Mouse (Mus musculus) G1E (cell line): ENCODE results near the gene Tpm1. TPM values are rescaled to one million over a fixed set of nuclear protein-coding genes. Genes with fewer than 3 reads are reported as not detected.
A peak's percentile ranks its signal among the peaks of the same experiment; 100 is the strongest.

Experiments used
- ATAC-seq: 2 replicates; pipeline ENCODE4 v1.8.0; 2016; ENCODE audit warnings: mild to moderate bottlenecking; ENCODE audit not compliant: insufficient number of reproducible peaks, poor library complexity, low FRiP score, severe bottlenecking; ENCODE audit errors: extremely low read depth
- DNase-seq: peaks from one replicate; pipeline ENCODE4 v3.0.0; 2012; ENCODE audit warnings: low spot score
- H3K27me3 ChIP-seq: 2 replicates; pipeline ENCODE4 v1.6.1; 2012; ENCODE audit warnings: mild to moderate bottlenecking, low read length, inconsistent platforms; ENCODE audit not compliant: insufficient read depth
- H3K36me3 ChIP-seq: replicated peaks from 2 replicates; pipeline ENCODE3; 2012; ENCODE audit warnings: mild to moderate bottlenecking, inconsistent platforms
- H3K4me1 ChIP-seq: 2 replicates; pipeline ENCODE4 v1.6.1; 2012; ENCODE audit warnings: low read depth, low read length, inconsistent platforms, mixed read lengths; ENCODE audit not compliant: insufficient read depth
- H3K4me3 ChIP-seq: 2 replicates; pipeline ENCODE4 v1.5.1; 2012; ENCODE audit warnings: low read depth, mild to moderate bottlenecking, inconsistent platforms, low read length, moderate library complexity, mixed read lengths
- H3K9me3 ChIP-seq: replicated peaks from 2 replicates; pipeline ENCODE4 v1.6.1; 2012; ENCODE audit warnings: inconsistent platforms
- CTCF ChIP-seq: IDR thresholded peaks from 2 replicates; pipeline ENCODE4 v1.5.1; 2012; ENCODE audit warnings: low read depth, low read length, inconsistent platforms, mixed read lengths
- GATA1 ChIP-seq: IDR thresholded peaks from 2 replicates; pipeline ENCODE4 v1.6.1; 2012; ENCODE audit warnings: borderline replicate concordance, low read length, inconsistent platforms, mixed read lengths
- GATA2 ChIP-seq: IDR thresholded peaks from 2 replicates; pipeline ENCODE4 v1.6.1; 2012; ENCODE audit warnings: low read depth, low read length, inconsistent platforms, borderline replicate concordance
- POLR2AphosphoS5 ChIP-seq: IDR thresholded peaks from 2 replicates; pipeline ENCODE4 v1.6.1; 2012; ENCODE audit warnings: low read depth, low read length, inconsistent platforms; ENCODE audit not compliant: insufficient replicate concordance
- TAL1 ChIP-seq: conservative IDR thresholded peaks from 2 replicates; pipeline ENCODE4 v1.6.1; 2012; ENCODE audit warnings: low read depth, low read length, inconsistent platforms, mixed read lengths
- polyA plus RNA-seq: library from polyadenylated mRNA; stranded (reverse); fragments of >175 nt; gene quantifications from 2 replicates; pipeline ENCODE4 v1.2.3, GENCODE M21; 2012
- total RNA-seq, 2 experiments: library from RNA; stranded (forward) in 1 of 2; stranded (reverse) in 1 of 2; fragments of 200-1000 nt in 1 of 2; fragments of >200 nt in 1 of 2; fragmentation: Nextera tagmentation in 1 of 2; gene quantifications; 2 replicates each; pipeline ENCODE4 v1.2.3; 2014 to 2017

The Tpm1 gene
- total and polyA plus RNA-seq, 3 experiments, result 98.8 to 191 (median 171) TPM

DNA sequence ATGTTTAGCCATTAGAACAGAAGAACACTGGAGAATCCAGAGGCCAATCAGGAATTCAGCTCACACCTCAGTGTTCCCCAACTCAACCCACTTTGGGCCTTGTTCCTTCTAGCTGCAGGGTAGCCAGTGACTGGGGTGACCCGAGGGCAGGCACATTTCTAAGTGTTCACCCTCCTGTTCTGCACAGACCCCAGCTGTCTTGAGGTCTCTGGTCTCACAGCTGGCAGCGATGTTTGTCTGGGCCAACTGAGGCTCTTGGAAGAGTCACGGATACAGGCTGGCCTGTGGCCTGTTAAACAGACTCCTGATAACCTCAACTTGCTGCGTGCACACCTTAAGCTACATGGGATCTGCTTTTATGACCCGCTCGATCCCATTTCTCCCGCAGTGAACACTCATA is 23.1 kb downstream of the Tpm1 start:
- TF ChIP-seq GATA1 (no peak), POLR2AphosphoS5 (no peak), GATA2 (no peak), TAL1 (no peak), CTCF (no peak)
- Histone ChIP-seq H3K27me3 (no peaks in the 10 kb centered on the region), H3K36me3 (peaks cover 95% of the 10 kb centered on the region), H3K4me1 (peaks cover 52% of the 10 kb centered on the region), H3K4me3 (no peak overlapping the region; the same call in 1 of the 2 replicates), H3K9me3 (no peaks in the 10 kb centered on the region)
- ATAC-seq (no peak), DNase-seq (no peak)

DNA sequence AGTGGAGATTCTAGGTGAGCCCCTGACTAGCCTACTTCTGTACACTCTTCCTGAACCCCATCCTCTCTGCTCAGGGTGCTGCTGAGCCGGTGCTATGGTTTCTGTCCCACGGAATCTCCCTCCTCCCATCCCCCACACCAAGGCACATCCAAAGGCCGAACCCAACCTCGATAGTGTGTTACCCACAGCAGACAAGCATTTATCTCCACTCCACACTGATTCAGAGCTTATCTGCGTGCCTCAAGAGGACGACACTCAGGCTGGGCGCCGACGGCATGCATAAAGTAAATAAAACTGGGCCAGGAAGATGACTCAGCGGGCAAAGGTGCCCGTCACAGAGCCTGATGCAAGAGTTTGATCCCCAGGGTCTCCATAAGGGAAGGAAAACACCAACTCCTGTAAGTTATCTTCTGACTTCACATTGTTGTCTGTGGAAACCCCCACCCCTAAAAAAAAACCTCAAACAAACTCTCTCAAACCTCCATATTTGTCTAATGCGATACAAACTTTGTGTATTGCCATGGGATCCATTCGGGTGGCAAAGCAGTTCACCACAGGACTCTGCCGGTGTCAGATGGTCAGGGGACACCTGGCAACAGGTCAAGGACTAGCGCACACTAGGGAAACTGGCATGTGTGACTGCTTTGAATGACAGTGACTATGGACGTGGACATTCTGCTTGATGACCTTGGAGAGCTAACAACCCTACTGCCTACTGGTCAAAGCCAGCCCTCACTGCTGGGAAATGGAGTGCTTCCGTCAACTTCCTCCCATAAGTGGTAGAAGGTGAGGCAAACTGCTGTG is 24.1 kb downstream of the Tpm1 start:
- TF ChIP-seq POLR2AphosphoS5, result no peak
- TF ChIP-seq CTCF, result no peak
- peak; percentile 88 for TF ChIP-seq TAL1
- no peak for TF ChIP-seq GATA1
- TF ChIP-seq GATA2, result 0 out of 2 replicates have a peak, but pooled peaks have one; percentile 54
- peaks cover 60% of the 10 kb centered on the region for H3K4me1 ChIP-seq
- H3K36me3 ChIP-seq, result peaks cover 90% of the 10 kb centered on the region
- H3K27me3 ChIP-seq, result no peaks in the 10 kb centered on the region
- ATAC-seq, result peak; percentile 94
- peak; percentile 76 for DNase-seq
- H3K4me3 ChIP-seq, result peak overlapping the region; percentile 58; the same call in 1 of the 2 replicates
- H3K9me3 ChIP-seq, result no peaks in the 10 kb centered on the region

DNA sequence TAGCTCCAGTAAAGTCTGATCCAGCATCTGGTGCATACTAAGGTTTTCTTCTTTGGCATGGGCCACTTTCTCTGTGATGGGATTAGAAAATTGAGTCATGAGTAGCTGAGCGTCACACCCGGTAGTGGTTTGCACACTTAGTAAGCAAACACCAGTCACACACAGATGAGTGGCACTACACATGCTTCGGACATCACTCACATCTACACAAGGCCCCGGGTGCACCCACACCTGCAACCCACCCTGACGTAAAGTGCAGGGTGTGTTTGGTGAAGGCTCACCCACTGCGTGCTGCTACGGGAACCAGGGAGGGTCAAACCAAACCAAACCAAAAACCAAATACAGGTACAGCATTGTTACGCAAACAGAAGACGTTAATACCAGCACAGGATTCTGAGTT is 25.8 kb downstream of the Tpm1 start:
- DNase-seq, result no peak
- H3K27me3 ChIP-seq, result no peaks in the 10 kb centered on the region
- ATAC-seq, result no peak
- no peak for TF ChIP-seq CTCF
- no peak for TF ChIP-seq POLR2AphosphoS5
- TF ChIP-seq TAL1, result no peak
- no peak for TF ChIP-seq GATA1
- no peak for TF ChIP-seq GATA2
- H3K4me1 ChIP-seq, result peaks cover 64% of the 10 kb centered on the region
- no peaks in the 10 kb centered on the region for H3K9me3 ChIP-seq
- H3K4me3 ChIP-seq, result no peak overlapping the region
- peaks cover 86% of the 10 kb centered on the region for H3K36me3 ChIP-seq

DNA sequence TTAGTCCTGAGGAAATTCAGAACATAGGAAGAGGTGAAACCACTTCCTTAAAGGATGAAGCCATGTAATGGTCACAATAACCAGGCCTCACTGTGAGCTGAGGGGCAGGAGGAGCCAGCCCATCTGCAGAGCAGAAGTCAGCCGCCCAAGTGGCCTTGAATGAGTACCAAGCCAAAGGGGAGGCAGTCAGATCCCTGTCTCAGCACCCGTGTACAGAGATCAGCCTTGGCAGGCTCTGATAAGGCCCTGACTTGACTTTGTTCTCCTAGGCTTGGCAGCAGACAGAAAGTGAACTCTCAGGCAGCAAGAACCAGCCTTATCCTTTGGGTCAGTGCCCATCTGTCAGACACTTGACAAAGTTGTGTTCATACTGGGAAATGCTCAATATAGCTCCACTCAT is 29.1 kb downstream of the Tpm1 start:
- DNase-seq (no peak), ATAC-seq (peak; percentile 18; the same call in 1 of the 2 replicates)
- Histone ChIP-seq H3K9me3 (no peaks in the 10 kb centered on the region), H3K4me3 (no peak overlapping the region), H3K4me1 (peaks cover 63% of the 10 kb centered on the region), H3K27me3 (no peaks in the 10 kb centered on the region), H3K36me3 (peaks cover 60% of the 10 kb centered on the region)
- TF ChIP-seq GATA1, result no peak
- TF ChIP-seq POLR2AphosphoS5, result no peak
- TF ChIP-seq CTCF, result no peak
- TF ChIP-seq TAL1, result 0 out of 2 replicates have a peak, but pooled peaks have one; percentile 25

DNA sequence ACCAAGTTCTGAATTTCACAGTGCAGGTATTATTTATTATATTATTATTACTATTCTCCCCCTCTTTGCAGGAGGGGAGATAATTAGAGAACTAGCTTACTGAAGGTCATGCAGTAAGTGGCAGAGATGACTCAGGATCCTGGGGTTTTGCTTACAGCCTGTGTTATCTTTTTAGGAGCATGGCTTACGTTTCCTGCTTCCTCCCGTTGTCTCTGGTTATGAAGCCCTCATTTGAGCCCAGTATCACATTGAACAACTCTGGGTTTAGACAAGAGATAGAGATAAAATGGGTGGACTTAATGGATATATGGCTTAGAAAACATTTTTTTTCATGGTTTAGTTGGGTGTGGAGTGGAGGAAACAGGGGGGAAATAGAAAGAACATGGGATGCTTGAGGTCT is 35.7 kb downstream of the Tpm1 start:
- DNase-seq (peak; percentile 24), ATAC-seq (peak; percentile 92)
- Histone ChIP-seq H3K9me3 (no peaks in the 10 kb centered on the region), H3K4me1 (peaks cover 50% of the 10 kb centered on the region), H3K36me3 (peaks cover 4% of the 10 kb centered on the region), H3K4me3 (no peak overlapping the region; the same call in 1 of the 2 replicates), H3K27me3 (no peaks in the 10 kb centered on the region)
- TF ChIP-seq TAL1 (no peak), GATA2 (no peak), CTCF (no peak), GATA1 (no peak), POLR2AphosphoS5 (no peak)

DNA sequence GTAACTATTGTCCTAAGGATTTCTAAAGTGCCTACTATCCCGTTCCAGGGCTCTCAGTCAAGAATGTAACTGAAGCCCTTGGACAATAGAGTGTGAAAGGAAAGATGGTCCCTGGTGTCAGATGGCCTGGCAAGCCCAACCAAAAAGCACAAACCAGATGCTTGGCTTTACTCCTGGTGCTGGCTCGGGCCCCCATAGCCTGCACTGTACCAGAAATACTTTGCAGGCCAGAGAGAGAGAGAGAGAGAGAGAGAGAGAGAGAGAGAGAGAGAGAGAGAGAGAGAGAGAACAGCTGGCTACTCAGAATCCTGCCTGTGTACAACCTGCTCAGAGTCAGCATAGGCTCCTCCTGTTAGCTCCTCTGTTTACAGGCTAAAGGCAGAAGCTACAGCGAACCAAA is 36.7 kb downstream of the Tpm1 start:
- no peak for TF ChIP-seq GATA1
- no peak for TF ChIP-seq TAL1
- TF ChIP-seq CTCF, result no peak
- no peak for TF ChIP-seq GATA2
- TF ChIP-seq POLR2AphosphoS5, result no peak
- ATAC-seq (no peak), DNase-seq (no peak)
- no peaks in the 10 kb centered on the region for H3K36me3 ChIP-seq
- no peaks in the 10 kb centered on the region for H3K27me3 ChIP-seq
- H3K9me3 ChIP-seq, result no peaks in the 10 kb centered on the region
- H3K4me3 ChIP-seq, result no peak overlapping the region
- H3K4me1 ChIP-seq, result peaks cover 48% of the 10 kb centered on the region

DNA sequence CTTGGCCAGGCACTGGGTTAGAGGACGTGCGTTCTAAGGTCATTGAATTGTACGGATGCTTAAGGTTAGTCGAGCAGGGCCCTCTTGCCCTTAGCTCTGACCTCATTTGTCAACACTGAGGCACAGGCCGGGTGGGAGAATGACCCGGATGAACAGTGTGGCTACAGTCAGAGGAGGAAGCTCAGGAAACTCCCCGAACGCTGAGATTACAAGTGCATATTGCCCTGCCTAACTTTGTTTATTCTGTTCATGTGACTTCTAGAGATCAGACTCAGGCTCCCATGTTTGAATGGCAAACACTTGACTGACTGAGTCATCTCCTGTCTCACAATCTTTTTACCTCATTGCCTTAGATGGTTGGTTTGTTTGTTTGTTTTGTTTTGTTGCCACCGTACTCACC is 37.7 kb downstream of the Tpm1 start:
- ATAC-seq, result no peak
- Histone ChIP-seq H3K27me3 (no peaks in the 10 kb centered on the region), H3K36me3 (no peaks in the 10 kb centered on the region), H3K4me1 (peaks cover 41% of the 10 kb centered on the region), H3K4me3 (no peak overlapping the region), H3K9me3 (no peaks in the 10 kb centered on the region)
- DNase-seq, result no peak
- TF ChIP-seq CTCF, result no peak
- TF ChIP-seq TAL1, result no peak
- no peak for TF ChIP-seq POLR2AphosphoS5
- TF ChIP-seq GATA2, result no peak
- TF ChIP-seq GATA1, result no peak
